Mouse (Mus musculus): ENCODE data around the gene Ccr4. TPM values are rescaled to one million over a fixed set of nuclear protein-coding genes. Genes with fewer than 3 reads are reported as not detected.

Gene Ccr4
- not detected in 2 replicates for polyA plus RNA-seq (2014; fragmentation: Nextera tagmentation; extraction: Ambion mirVana)

GRCm38 (mm10) chr9:114504816-114505215 is at the start of gene Ccr4:
TSS of gene Ccr4 (minus strand) at chr9:114504916.
- Histone ChIP-seq H3K9me3 (ENCODE audit: low read depth, low read length) (no peaks in the 10 kb centered on the region), H3K4me3 (ENCODE audit: low read depth, low read length) (no peak within 1 kb of the TSS), H3K9ac (no peak within 1 kb of the TSS), H3K4me1 (ENCODE audit: insufficient read depth) (no peaks in the 10 kb centered on the region), H3K27ac (ENCODE audit: low read depth) (no peak within 1 kb of the TSS), H3K36me3 (ENCODE audit: insufficient read depth) (0 out of 2 replicates have a peak, but pooled peaks cover 1% of the 10 kb centered on the region), H3K4me2 (no peak within 1 kb of the TSS), H3K27me3 (ENCODE audit: insufficient read depth, low read length) (no peaks in the 10 kb centered on the region)
- no peak for ATAC-seq (ENCODE audit: insufficient read depth)
- 84% methylated on average over 9 of the region's 9 CpGs for WGBS
- DNase-seq: no peak
- TF ChIP-seq CTCF (IDR thresholded peaks at IDR 0.05; ENCODE audit: low read depth): no peak

GRCm38 (mm10) chr9:114553828-114554227 is 49.1 kb upstream of the Ccr4 start:
- Histone ChIP-seq H3K27ac (ENCODE audit: low read depth) (peak overlapping the region; percentile 73), H3K36me3 (ENCODE audit: insufficient read depth) (no peaks in the 10 kb centered on the region), H3K4me2 (no peak overlapping the region), H3K4me3 (ENCODE audit: low read depth, low read length) (no peak overlapping the region), H3K9ac (no peak overlapping the region), H3K9me3 (ENCODE audit: low read depth, low read length) (no peaks in the 10 kb centered on the region), H3K27me3 (ENCODE audit: insufficient read depth, low read length) (no peaks in the 10 kb centered on the region), H3K4me1 (ENCODE audit: insufficient read depth) (peaks cover 9% of the 10 kb centered on the region)
- ATAC-seq (ENCODE audit: insufficient read depth) (no peak), DNase-seq (no peak)
- no peak for TF ChIP-seq CTCF (IDR thresholded peaks at IDR 0.05; ENCODE audit: low read depth)

GRCm38 (mm10) chr9:114550033-114550432 is 45.3 kb upstream of the Ccr4 start:
- DNase-seq (peak; percentile 57), ATAC-seq (ENCODE audit: insufficient read depth) (no peak)
- Histone ChIP-seq H3K27me3 (ENCODE audit: insufficient read depth, low read length) (no peaks in the 10 kb centered on the region), H3K9ac (no peak overlapping the region), H3K4me3 (ENCODE audit: low read depth, low read length) (no peak overlapping the region), H3K9me3 (ENCODE audit: low read depth, low read length) (no peaks in the 10 kb centered on the region), H3K4me2 (peak overlapping the region; percentile 7; the same call in 1 of the 2 replicates), H3K4me1 (ENCODE audit: insufficient read depth) (peaks cover 42% of the 10 kb centered on the region), H3K27ac (ENCODE audit: low read depth) (peak overlapping the region; percentile 62; the same call in 1 of the 2 replicates), H3K36me3 (ENCODE audit: insufficient read depth) (no peaks in the 10 kb centered on the region)
- 23% methylated on average over 6 of the region's 6 CpGs for WGBS
- no peak for TF ChIP-seq CTCF (IDR thresholded peaks at IDR 0.05; ENCODE audit: low read depth)

GRCm38 (mm10) chr9:114549117-114549516 is 44.4 kb upstream of the Ccr4 start:
- no peak overlapping the region for H3K4me2 ChIP-seq
- peak overlapping the region; percentile 43; the same call in 1 of the 2 replicates for H3K27ac ChIP-seq (ENCODE audit: low read depth)
- TF ChIP-seq CTCF (IDR thresholded peaks at IDR 0.05; ENCODE audit: low read depth): no peak
- DNase-seq (no peak), ATAC-seq (ENCODE audit: insufficient read depth) (no peak)
- H3K9ac ChIP-seq: no peak overlapping the region
- no peaks in the 10 kb centered on the region for H3K9me3 ChIP-seq (ENCODE audit: low read depth, low read length)
- H3K36me3 ChIP-seq (ENCODE audit: insufficient read depth): no peaks in the 10 kb centered on the region
- 39% methylated on average over 5 of the region's 5 CpGs for WGBS
- H3K4me1 ChIP-seq (ENCODE audit: insufficient read depth): peaks cover 49% of the 10 kb centered on the region
- H3K4me3 ChIP-seq (ENCODE audit: low read depth, low read length): no peak overlapping the region
- H3K27me3 ChIP-seq (ENCODE audit: insufficient read depth, low read length): no peaks in the 10 kb centered on the region

- H3K9ac ChIP-seq: no peak overlapping the region
- no peak overlapping the region for H3K4me3 ChIP-seq (ENCODE audit: low read depth, low read length)
- no peaks in the 10 kb centered on the region for H3K9me3 ChIP-seq (ENCODE audit: low read depth, low read length)
- DNase-seq: no peak
- H3K36me3 ChIP-seq (ENCODE audit: insufficient read depth): no peaks in the 10 kb centered on the region
- H3K27ac ChIP-seq (ENCODE audit: low read depth): peak overlapping the region; percentile 73
- 24% methylated on average over 4 of the region's 4 CpGs for WGBS
- no peak for ATAC-seq (ENCODE audit: insufficient read depth)
- H3K27me3 ChIP-seq (ENCODE audit: insufficient read depth, low read length): no peaks in the 10 kb centered on the region
- no peak for TF ChIP-seq CTCF (IDR thresholded peaks at IDR 0.05; ENCODE audit: low read depth)
- peak overlapping the region; percentile 16; the same call in 1 of the 2 replicates for H3K4me2 ChIP-seq
- peaks cover 52% of the 10 kb centered on the region for H3K4me1 ChIP-seq (ENCODE audit: insufficient read depth)
Measured at GRCm38 (mm10) chr9:114548496-114548895, 43.8 kb upstream of the Ccr4 start.

GRCm38 (mm10) chr9:114547643-114548077 is 42.9 kb upstream of the Ccr4 start:
- ATAC-seq (ENCODE audit: insufficient read depth) (peak; percentile 44), DNase-seq (peak; percentile 77)
- Histone ChIP-seq H3K27me3 (ENCODE audit: insufficient read depth, low read length) (no peaks in the 10 kb centered on the region), H3K27ac (ENCODE audit: low read depth) (peak overlapping the region; percentile 89), H3K9me3 (ENCODE audit: low read depth, low read length) (no peaks in the 10 kb centered on the region), H3K4me3 (ENCODE audit: low read depth, low read length) (no peak overlapping the region), H3K36me3 (ENCODE audit: insufficient read depth) (no peaks in the 10 kb centered on the region), H3K9ac (no peak overlapping the region; the same call in 1 of the 2 replicates), H3K4me1 (ENCODE audit: insufficient read depth) (peaks cover 52% of the 10 kb centered on the region), H3K4me2 (peak overlapping the region; percentile 16; the same call in 1 of the 2 replicates)
- no peak for TF ChIP-seq CTCF (IDR thresholded peaks at IDR 0.05; ENCODE audit: low read depth)
- 45% methylated on average over 6 of the region's 6 CpGs for WGBS

- Histone ChIP-seq H3K4me2 (peak overlapping the region; percentile 10; the same call in 1 of the 2 replicates), H3K9ac (no peak overlapping the region), H3K9me3 (ENCODE audit: low read depth, low read length) (no peaks in the 10 kb centered on the region), H3K27ac (ENCODE audit: low read depth) (peak overlapping the region; percentile 89), H3K36me3 (ENCODE audit: insufficient read depth) (no peaks in the 10 kb centered on the region), H3K4me3 (ENCODE audit: low read depth, low read length) (no peak overlapping the region), H3K27me3 (ENCODE audit: insufficient read depth, low read length) (no peaks in the 10 kb centered on the region), H3K4me1 (ENCODE audit: insufficient read depth) (peaks cover 55% of the 10 kb centered on the region)
- DNase-seq (no peak), ATAC-seq (ENCODE audit: insufficient read depth) (no peak)
- 47% methylated on average over 12 of the region's 12 CpGs for WGBS
- no peak for TF ChIP-seq CTCF (IDR thresholded peaks at IDR 0.05; ENCODE audit: low read depth)
Measured at GRCm38 (mm10) chr9:114546765-114547164, 42.0 kb upstream of the Ccr4 start.
